Mouse (Mus musculus): ENCODE data around the gene Prx. TPM values are rescaled to one million over a fixed set of nuclear protein-coding genes. Genes with fewer than 3 reads are reported as not detected.

Prx gene
- polyA plus RNA-seq, 1 experiment from 2014 or later, result 0.43 TPM

DNA sequence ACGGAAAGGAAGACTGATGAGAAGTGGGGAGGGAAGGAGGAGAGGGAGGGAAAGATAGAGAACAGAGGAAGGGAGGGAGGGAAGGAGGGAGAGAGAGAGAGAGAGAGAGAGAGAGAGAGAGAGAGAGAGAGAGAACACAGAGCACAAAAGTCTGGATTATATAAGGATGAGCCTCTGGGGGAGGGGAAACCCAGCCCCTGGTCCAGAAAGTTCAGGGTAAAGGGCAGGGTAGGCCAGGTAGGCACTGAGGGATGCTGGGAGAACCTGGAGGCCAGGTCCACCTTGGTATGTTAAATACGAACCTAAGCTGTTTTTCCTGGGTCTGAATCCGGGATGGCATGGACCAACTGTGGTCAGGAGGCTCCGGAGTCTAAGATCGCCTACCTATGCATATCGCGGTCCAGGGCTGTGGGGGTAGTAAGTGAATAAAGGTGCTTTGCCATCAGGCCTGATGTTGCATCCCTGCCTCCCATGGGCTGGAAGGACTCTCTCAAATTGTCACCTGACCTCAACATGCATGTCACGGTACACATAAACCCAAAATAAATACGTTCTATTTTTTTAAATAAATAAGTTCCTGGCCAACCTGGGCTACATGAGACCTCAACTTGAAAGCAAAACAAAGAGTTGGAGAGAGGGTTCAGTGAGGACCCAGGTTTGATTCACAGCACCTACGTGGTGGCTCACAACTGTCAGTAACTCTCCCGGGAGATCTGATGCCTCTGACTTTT lies 27.6 kb upstream of the Prx start:
- no peak overlapping the region for H3K27ac ChIP-seq (ENCODE audit: low read depth, low read length)
- 91% methylated on average over 11 of the region's 11 CpGs for WGBS
- H3K9ac ChIP-seq (replicated peaks; ENCODE audit: low read depth, low read length), result no peak overlapping the region
- H3K4me3 ChIP-seq (ENCODE audit: low read depth, low read length), result no peak overlapping the region
- H3K4me2 ChIP-seq (ENCODE audit: low read depth, low read length), result no peak overlapping the region
- no peaks in the 10 kb centered on the region for H3K27me3 ChIP-seq (ENCODE audit: control insufficient read depth, insufficient read depth, low read length)
- H3K36me3 ChIP-seq (ENCODE audit: control insufficient read depth, insufficient read depth, low read length), result peaks cover 4% of the 10 kb centered on the region; the same call in 1 of the 2 replicates
- no peak for ATAC-seq (ENCODE audit: low read depth)
- H3K9me3 ChIP-seq (ENCODE audit: control insufficient read depth, low read length), result no peaks in the 10 kb centered on the region
- peaks cover 3% of the 10 kb centered on the region; the same call in 1 of the 2 replicates for H3K4me1 ChIP-seq (ENCODE audit: control insufficient read depth, insufficient read depth, low read length)

DNA sequence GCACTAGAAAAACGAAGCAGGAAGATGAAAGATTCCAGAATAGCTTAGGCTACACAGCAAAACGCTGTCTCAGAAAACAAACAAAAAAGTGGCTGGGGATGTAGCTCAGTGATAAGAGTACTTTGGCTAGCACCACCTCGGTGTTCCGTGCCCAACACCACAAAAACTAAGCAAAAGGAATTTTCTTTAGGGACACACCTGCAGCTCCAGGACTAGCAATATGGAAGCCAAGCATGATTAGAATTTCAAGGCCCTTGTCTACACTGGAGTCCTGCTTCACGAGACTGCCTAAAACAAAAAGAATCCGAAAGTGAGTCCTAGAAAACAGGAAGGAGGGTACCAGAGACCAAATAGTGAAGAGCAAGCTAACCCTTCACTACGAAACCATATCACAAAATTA lies 26.5 kb upstream of the Prx start:
- H3K9ac ChIP-seq (replicated peaks; ENCODE audit: low read depth, low read length), result no peak overlapping the region
- H3K27me3 ChIP-seq (ENCODE audit: control insufficient read depth, insufficient read depth, low read length), result no peaks in the 10 kb centered on the region
- H3K4me3 ChIP-seq (ENCODE audit: low read depth, low read length), result peak overlapping the region; percentile 53
- peak overlapping the region; percentile 68 for H3K4me2 ChIP-seq (ENCODE audit: low read depth, low read length)
- ATAC-seq (ENCODE audit: low read depth), result no peak
- peaks cover 4% of the 10 kb centered on the region; the same call in 1 of the 2 replicates for H3K36me3 ChIP-seq (ENCODE audit: control insufficient read depth, insufficient read depth, low read length)
- peak overlapping the region; percentile 72; the same call in 1 of the 2 replicates for H3K27ac ChIP-seq (ENCODE audit: low read depth, low read length)
- no peaks in the 10 kb centered on the region for H3K9me3 ChIP-seq (ENCODE audit: control insufficient read depth, low read length)
- WGBS, result 49% methylated on average over 7 of the region's 7 CpGs
- peaks cover 3% of the 10 kb centered on the region; the same call in 1 of the 2 replicates for H3K4me1 ChIP-seq (ENCODE audit: control insufficient read depth, insufficient read depth, low read length)

DNA sequence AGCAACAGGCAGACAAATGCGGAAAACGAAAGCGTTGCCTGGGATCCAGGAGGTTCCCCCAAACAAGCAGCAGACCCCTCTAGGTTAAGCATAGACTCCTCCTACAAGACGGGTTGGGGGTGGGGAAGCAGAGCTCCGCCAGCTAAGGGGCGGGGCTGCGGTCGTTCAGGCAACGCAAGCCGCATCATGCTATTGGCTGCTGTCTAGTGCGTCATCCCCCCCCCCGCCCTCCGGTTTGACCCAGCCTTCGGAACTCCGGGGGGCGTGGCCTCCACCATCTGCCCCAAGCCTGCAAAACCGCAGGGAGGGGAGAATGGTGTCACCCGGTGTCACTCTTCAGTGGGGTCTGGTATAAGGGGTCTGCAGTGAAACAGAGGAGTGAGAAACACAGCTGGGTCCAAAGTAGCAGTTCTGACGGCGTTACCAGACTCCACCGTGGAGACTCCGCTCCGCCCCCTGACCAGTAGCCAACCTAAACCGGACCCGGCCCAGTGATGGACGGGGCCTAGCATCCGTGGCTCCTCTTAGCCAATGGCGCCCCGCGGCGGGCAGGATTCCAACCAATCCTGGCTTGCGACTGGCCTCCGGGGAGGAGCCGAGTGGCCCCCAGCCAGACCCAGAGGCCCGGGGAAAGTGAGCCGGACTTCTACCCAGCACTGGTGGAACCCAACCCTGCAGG lies 25.8 kb upstream of the Prx start, which contains the start of gene Sertad3:
Sertad3 (plus strand) TSS at position 613 of the 679 bp plus-strand sequence.
- Histone ChIP-seq H3K27ac (ENCODE audit: low read depth, low read length) (peak within 1 kb of the TSS; percentile 72), H3K9ac (replicated peaks; ENCODE audit: low read depth, low read length) (peak within 1 kb of the TSS; percentile 45), H3K9me3 (ENCODE audit: control insufficient read depth, low read length) (no peaks in the 10 kb centered on the region), H3K36me3 (ENCODE audit: control insufficient read depth, insufficient read depth, low read length) (peaks cover 8% of the 10 kb centered on the region; the same call in 1 of the 2 replicates), H3K4me2 (ENCODE audit: low read depth, low read length) (peak within 1 kb of the TSS; percentile 68), H3K4me3 (ENCODE audit: low read depth, low read length) (peak within 1 kb of the TSS; percentile 53), H3K4me1 (ENCODE audit: control insufficient read depth, insufficient read depth, low read length) (peaks cover 3% of the 10 kb centered on the region; the same call in 1 of the 2 replicates), H3K27me3 (ENCODE audit: control insufficient read depth, insufficient read depth, low read length) (no peaks in the 10 kb centered on the region)
- WGBS, result 0% methylated on average over 36 of the region's 36 CpGs
- peak; percentile 92 for ATAC-seq (ENCODE audit: low read depth)

- no peak for ATAC-seq (ENCODE audit: low read depth)
- Histone ChIP-seq H3K27me3 (ENCODE audit: control insufficient read depth, insufficient read depth, low read length) (no peaks in the 10 kb centered on the region), H3K4me1 (ENCODE audit: control insufficient read depth, insufficient read depth, low read length) (peaks cover 3% of the 10 kb centered on the region; the same call in 1 of the 2 replicates), H3K27ac (ENCODE audit: low read depth, low read length) (peak overlapping the region; percentile 72), H3K9me3 (ENCODE audit: control insufficient read depth, low read length) (no peaks in the 10 kb centered on the region), H3K4me3 (ENCODE audit: low read depth, low read length) (peak overlapping the region; percentile 53), H3K36me3 (ENCODE audit: control insufficient read depth, insufficient read depth, low read length) (peaks cover 8% of the 10 kb centered on the region; the same call in 1 of the 2 replicates), H3K9ac (replicated peaks; ENCODE audit: low read depth, low read length) (peak overlapping the region; percentile 45), H3K4me2 (ENCODE audit: low read depth, low read length) (peak overlapping the region; percentile 68)
- under 1% methylated on average over 34 of the region's 34 CpGs for WGBS
These were observed 25.2 kb upstream of the Prx start for GRCm38 (mm10) chr7:27473835-27474489.

DNA sequence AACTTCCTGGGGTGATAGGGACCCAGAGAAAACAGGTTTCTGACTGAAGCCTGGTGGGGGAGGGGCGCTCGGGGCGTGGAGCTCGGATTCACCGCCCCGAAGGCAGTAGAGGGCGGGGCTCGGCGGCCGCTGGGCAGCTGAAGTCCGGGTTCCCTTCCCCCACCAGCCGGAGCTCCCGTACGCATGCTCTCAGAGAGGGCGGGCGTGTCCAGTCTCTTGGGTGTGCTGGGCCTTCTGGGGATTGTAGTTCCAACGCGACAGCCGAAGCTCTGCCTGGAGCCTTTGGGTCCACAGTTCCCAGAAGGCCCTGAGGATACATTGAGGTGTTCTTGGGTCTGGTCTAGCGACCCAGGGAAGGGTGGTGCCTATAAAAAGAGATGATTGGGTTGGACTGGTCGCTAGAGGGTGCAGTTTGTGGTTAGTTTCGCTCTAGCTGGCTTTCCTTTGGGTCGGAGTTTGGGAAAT lies 24.6 kb upstream of the Prx start:
- peaks cover 8% of the 10 kb centered on the region; the same call in 1 of the 2 replicates for H3K36me3 ChIP-seq (ENCODE audit: control insufficient read depth, insufficient read depth, low read length)
- ATAC-seq (ENCODE audit: low read depth), result peak; percentile 89

DNA sequence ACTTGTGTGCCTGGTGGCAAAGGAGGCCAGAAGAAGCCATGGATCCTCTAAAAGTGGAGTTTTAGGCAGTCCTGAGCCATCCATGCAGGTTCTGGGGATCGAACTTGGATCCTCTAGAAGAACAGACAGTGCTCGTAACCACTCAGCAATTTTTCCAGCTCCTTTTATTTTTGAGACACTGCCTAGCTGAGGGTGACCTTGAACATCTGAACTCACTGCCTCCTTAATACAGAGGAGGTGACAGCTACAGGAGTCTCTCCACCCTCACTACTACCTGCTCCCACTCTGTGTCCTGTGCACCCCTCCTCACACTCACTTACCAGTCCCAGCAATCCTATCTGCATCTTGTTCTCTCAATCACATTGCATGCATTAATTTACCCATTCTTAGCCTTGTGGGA lies 23.5 kb upstream of the Prx start:
- no peak for ATAC-seq (ENCODE audit: low read depth)
- Histone ChIP-seq H3K27ac (ENCODE audit: low read depth, low read length) (no peak overlapping the region), H3K9ac (replicated peaks; ENCODE audit: low read depth, low read length) (no peak overlapping the region), H3K4me3 (ENCODE audit: low read depth, low read length) (no peak overlapping the region), H3K4me2 (ENCODE audit: low read depth, low read length) (no peak overlapping the region), H3K36me3 (ENCODE audit: control insufficient read depth, insufficient read depth, low read length) (peaks cover 8% of the 10 kb centered on the region; the same call in 1 of the 2 replicates), H3K27me3 (ENCODE audit: control insufficient read depth, insufficient read depth, low read length) (no peaks in the 10 kb centered on the region), H3K4me1 (ENCODE audit: control insufficient read depth, insufficient read depth, low read length) (peaks cover 3% of the 10 kb centered on the region; the same call in 1 of the 2 replicates), H3K9me3 (ENCODE audit: control insufficient read depth, low read length) (no peaks in the 10 kb centered on the region)
- WGBS, result 97% methylated on average over 2 of the region's 2 CpGs

More for the DNA sequence above, 24.6 kb upstream of the Prx start:
- H3K27ac ChIP-seq (ENCODE audit: low read depth, low read length), result peak overlapping the region; percentile 72; the same call in 1 of the 2 replicates
- WGBS, result under 1% methylated on average over 23 of the region's 23 CpGs
- H3K4me1 ChIP-seq (ENCODE audit: control insufficient read depth, insufficient read depth, low read length), result peaks cover 3% of the 10 kb centered on the region; the same call in 1 of the 2 replicates
- peak overlapping the region; percentile 68 for H3K4me2 ChIP-seq (ENCODE audit: low read depth, low read length)
- no peak overlapping the region; the same call in 1 of the 2 replicates for H3K9ac ChIP-seq (replicated peaks; ENCODE audit: low read depth, low read length)
- no peaks in the 10 kb centered on the region for H3K9me3 ChIP-seq (ENCODE audit: control insufficient read depth, low read length)
- H3K4me3 ChIP-seq (ENCODE audit: low read depth, low read length), result peak overlapping the region; percentile 53
- H3K27me3 ChIP-seq (ENCODE audit: control insufficient read depth, insufficient read depth, low read length), result no peaks in the 10 kb centered on the region

DNA sequence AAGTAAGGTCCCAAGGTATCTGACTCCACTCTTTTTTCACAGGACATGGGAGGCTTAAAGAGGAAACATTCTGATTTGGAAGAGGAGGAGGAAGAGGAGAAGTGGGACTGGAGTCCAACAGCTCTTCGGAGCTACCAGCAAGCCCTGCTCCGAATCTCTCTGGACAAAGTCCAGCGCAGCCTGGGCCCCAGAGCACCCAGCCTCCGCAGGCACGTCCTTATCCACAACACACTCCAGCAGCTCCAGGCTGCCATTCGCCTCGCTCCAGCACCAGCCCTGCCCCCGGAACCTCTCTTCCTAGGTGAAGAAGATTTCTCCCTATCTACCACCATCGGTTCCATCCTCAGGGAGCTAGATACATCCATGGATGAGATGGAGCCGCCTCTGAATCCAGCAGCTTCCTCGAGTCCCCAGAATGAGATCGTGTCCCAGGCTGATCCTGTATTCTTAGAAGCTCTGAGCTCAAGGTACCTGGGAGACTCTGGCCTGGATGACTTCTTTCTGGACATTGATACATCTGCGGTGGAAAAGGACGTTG lies 23.0 kb upstream of the Prx start:
- Histone ChIP-seq H3K36me3 (ENCODE audit: control insufficient read depth, insufficient read depth, low read length) (peaks cover 8% of the 10 kb centered on the region; the same call in 1 of the 2 replicates), H3K4me1 (ENCODE audit: control insufficient read depth, insufficient read depth, low read length) (peaks cover 3% of the 10 kb centered on the region; the same call in 1 of the 2 replicates), H3K27ac (ENCODE audit: low read depth, low read length) (no peak overlapping the region), H3K4me3 (ENCODE audit: low read depth, low read length) (no peak overlapping the region), H3K9ac (replicated peaks; ENCODE audit: low read depth, low read length) (no peak overlapping the region), H3K27me3 (ENCODE audit: control insufficient read depth, insufficient read depth, low read length) (no peaks in the 10 kb centered on the region), H3K9me3 (ENCODE audit: control insufficient read depth, low read length) (no peaks in the 10 kb centered on the region), H3K4me2 (ENCODE audit: low read depth, low read length) (no peak overlapping the region)
- 98% methylated on average over 14 of the region's 14 CpGs for WGBS
- no peak for ATAC-seq (ENCODE audit: low read depth)

- Histone ChIP-seq H3K27me3 (ENCODE audit: control insufficient read depth, insufficient read depth, low read length) (no peaks in the 10 kb centered on the region), H3K4me1 (ENCODE audit: control insufficient read depth, insufficient read depth, low read length) (peaks cover 4% of the 10 kb centered on the region; the same call in 1 of the 2 replicates), H3K27ac (ENCODE audit: low read depth, low read length) (no peak overlapping the region), H3K4me2 (ENCODE audit: low read depth, low read length) (no peak overlapping the region), H3K36me3 (ENCODE audit: control insufficient read depth, insufficient read depth, low read length) (peaks cover 8% of the 10 kb centered on the region; the same call in 1 of the 2 replicates), H3K9ac (replicated peaks; ENCODE audit: low read depth, low read length) (no peak overlapping the region), H3K9me3 (ENCODE audit: control insufficient read depth, low read length) (no peaks in the 10 kb centered on the region), H3K4me3 (ENCODE audit: low read depth, low read length) (no peak overlapping the region)
- ATAC-seq (ENCODE audit: low read depth), result no peak
- WGBS, result 84% methylated on average over 7 of the region's 7 CpGs
These were observed 20.6 kb upstream of the Prx start for GRCm38 (mm10) chr7:27478561-27478960.

All from neural tube, embryonic 14.5 days (tissue).